Mouse (Mus musculus): ENCODE results near the gene Ldoc1.

Gene Ldoc1

GRCm38 (mm10) chrX:61709302-61710033, at the start of gene Ldoc1:
Gene Ldoc1 (plus strand): TSS chrX:61709497.
- no peak for DNase-seq (ENCODE audit: low read depth)

- no peak for DNase-seq (ENCODE audit: low read depth)
Observed at GRCm38 (mm10) chrX:61710131-61710530, 834 bp downstream of the Ldoc1 start.

DNA sequence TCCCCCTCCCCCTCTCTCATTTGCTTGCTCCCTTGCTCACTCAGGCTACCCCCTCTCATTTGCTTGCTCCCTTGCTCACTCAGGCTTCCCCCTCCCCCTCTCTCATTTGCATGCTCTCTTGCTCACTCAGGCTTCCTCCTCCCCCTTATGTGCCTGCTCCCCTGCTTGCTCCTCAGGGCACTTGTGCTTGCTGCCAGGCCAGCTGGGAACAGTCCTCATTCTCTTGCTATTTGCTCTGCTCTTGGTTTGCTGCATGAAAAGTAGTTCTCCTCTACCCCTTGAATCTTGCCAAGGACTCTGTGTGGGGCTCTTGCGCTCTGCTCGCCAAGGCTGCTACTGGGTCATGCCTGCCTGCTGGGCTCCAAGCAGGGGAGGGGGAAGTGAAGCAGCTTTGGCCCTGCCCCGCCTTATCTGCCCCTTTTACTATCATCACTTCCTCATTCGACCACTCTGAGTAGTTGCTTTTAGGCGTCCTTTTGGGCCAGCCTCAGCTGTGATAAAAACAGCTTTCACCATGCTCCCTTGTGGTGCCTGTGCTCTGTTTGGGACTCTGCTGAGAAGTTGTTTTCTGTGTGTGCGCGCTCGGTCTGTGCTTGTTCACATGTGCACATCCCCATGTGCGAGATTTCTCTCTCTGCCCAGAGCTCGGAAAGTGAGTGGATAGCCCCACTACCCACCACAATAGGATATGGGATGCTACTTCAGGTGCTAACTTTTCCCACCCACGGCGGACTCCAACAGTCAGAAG, 13.2 kb downstream of the Ldoc1 start:
- no peak for DNase-seq (ENCODE audit: low read depth)

GRCm38 (mm10) chrX:61723029-61723980, 14.0 kb downstream of the Ldoc1 start:
- DNase-seq (ENCODE audit: low read depth) = no peak

DNA sequence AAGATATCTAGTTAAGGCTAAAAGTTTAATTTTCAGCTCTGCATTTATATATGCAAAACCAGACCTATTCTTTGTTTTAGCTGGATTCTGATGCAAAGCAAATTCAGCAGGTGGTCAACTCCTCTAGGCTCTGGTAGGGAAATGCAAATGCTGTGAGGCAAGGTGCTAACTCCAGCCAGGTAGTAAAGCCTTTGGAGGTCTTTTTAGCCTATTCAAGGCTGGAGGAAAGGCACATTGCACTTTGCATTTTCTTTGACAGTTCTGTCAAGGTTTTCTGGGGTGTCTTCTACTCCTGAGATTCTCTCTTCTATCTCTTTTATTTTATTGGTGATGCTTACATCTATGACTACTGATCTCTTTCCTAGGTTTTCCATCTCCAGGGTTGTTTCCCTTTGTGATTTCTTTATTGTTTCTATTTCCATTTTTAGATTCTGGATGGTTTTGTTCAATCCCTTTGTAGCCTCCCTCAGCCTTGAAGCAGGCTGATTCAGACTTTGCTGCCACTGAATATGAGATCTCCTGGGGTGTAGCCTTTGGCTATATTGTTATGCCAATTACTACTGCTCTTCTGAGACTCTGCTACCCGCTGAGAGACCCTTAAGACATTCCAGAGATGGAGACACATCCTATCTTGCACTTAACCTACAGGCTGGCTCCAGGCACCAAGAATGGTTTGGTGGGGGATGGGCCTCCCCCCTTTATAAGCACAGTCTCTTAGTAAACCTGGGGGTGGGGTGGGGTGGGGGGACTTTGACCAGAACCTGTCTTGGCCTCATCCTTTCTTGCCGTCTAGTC, 18.4 kb downstream of the Ldoc1 start:
- no peak for DNase-seq (ENCODE audit: low read depth)

Data from induced T-regulatory cell, adult 2 months (primary cell).